Mouse (Mus musculus): ENCODE data around the gene Schip1. TPM values are rescaled to one million over a fixed set of nuclear protein-coding genes. Genes with fewer than 3 reads are reported as not detected.

Gene Schip1
- polyA plus RNA-seq, 1 experiment from 2014 or later = 43.8 TPM

GRCm38 (mm10) chr3:68525361-68525878 is 460.8 kb downstream of the Schip1 start:
- Histone ChIP-seq H3K4me1 (ENCODE audit: insufficient read depth) (no peaks in the 10 kb centered on the region), H3K4me2 (no peak overlapping the region), H3K27ac (ENCODE audit: low read depth) (no peak overlapping the region), H3K9me3 (ENCODE audit: low read depth, low read length) (no peaks in the 10 kb centered on the region), H3K4me3 (ENCODE audit: low read depth, low read length) (no peak overlapping the region), H3K36me3 (ENCODE audit: insufficient read depth) (no peaks in the 10 kb centered on the region), H3K9ac (no peak overlapping the region), H3K27me3 (ENCODE audit: insufficient read depth, low read length) (no peaks in the 10 kb centered on the region)
- DNase-seq = no peak
- 83% methylated on average over 10 of the region's 10 CpGs for WGBS
- ATAC-seq (ENCODE audit: insufficient read depth) = no peak
- no peak for TF ChIP-seq CTCF (IDR thresholded peaks at IDR 0.05; ENCODE audit: low read depth)

GRCm38 (mm10) chr3:68526416-68526815 is 461.8 kb downstream of the Schip1 start:
- H3K9ac ChIP-seq = no peak overlapping the region

GRCm38 (mm10) chr3:68527182-68527581 is 462.6 kb downstream of the Schip1 start:
- ATAC-seq (ENCODE audit: insufficient read depth) = no peak
- Histone ChIP-seq H3K9me3 (ENCODE audit: low read depth, low read length) (no peaks in the 10 kb centered on the region), H3K4me1 (ENCODE audit: insufficient read depth) (no peaks in the 10 kb centered on the region), H3K27me3 (ENCODE audit: insufficient read depth, low read length) (no peaks in the 10 kb centered on the region), H3K9ac (no peak overlapping the region), H3K27ac (ENCODE audit: low read depth) (no peak overlapping the region), H3K4me3 (ENCODE audit: low read depth, low read length) (no peak overlapping the region), H3K4me2 (no peak overlapping the region), H3K36me3 (ENCODE audit: insufficient read depth) (no peaks in the 10 kb centered on the region)
- DNase-seq = no peak
- no peak for TF ChIP-seq CTCF (IDR thresholded peaks at IDR 0.05; ENCODE audit: low read depth)
- 52% methylated on average over 4 of the region's 4 CpGs for WGBS

More at GRCm38 (mm10) chr3:68526416-68526815, 461.8 kb downstream of the Schip1 start:
- H3K36me3 ChIP-seq (ENCODE audit: insufficient read depth) = no peaks in the 10 kb centered on the region
- H3K9me3 ChIP-seq (ENCODE audit: low read depth, low read length) = no peaks in the 10 kb centered on the region
- 47% methylated on average over 4 of the region's 4 CpGs for WGBS
- H3K4me1 ChIP-seq (ENCODE audit: insufficient read depth) = no peaks in the 10 kb centered on the region
- no peaks in the 10 kb centered on the region for H3K27me3 ChIP-seq (ENCODE audit: insufficient read depth, low read length)
- H3K4me3 ChIP-seq (ENCODE audit: low read depth, low read length) = no peak overlapping the region
- ATAC-seq (ENCODE audit: insufficient read depth) (no peak), DNase-seq (no peak)
- no peak overlapping the region for H3K27ac ChIP-seq (ENCODE audit: low read depth)
- no peak overlapping the region for H3K4me2 ChIP-seq
- TF ChIP-seq CTCF (IDR thresholded peaks at IDR 0.05; ENCODE audit: low read depth) = no peak

- Histone ChIP-seq H3K4me2 (no peak overlapping the region), H3K27me3 (ENCODE audit: insufficient read depth, low read length) (no peaks in the 10 kb centered on the region), H3K4me1 (ENCODE audit: insufficient read depth) (0 out of 2 replicates have a peak, but pooled peaks cover 10% of the 10 kb centered on the region), H3K27ac (ENCODE audit: low read depth) (no peak overlapping the region), H3K36me3 (ENCODE audit: insufficient read depth) (no peaks in the 10 kb centered on the region), H3K9me3 (ENCODE audit: low read depth, low read length) (no peaks in the 10 kb centered on the region), H3K9ac (no peak overlapping the region), H3K4me3 (ENCODE audit: low read depth, low read length) (no peak overlapping the region)
- WGBS = 89% methylated on average over 4 of the region's 4 CpGs
- DNase-seq = no peak
- TF ChIP-seq CTCF (IDR thresholded peaks at IDR 0.05; ENCODE audit: low read depth) = no peak
- ATAC-seq (ENCODE audit: insufficient read depth) = no peak
Observed at GRCm38 (mm10) chr3:68531908-68532307, 467.3 kb downstream of the Schip1 start.

- H3K9ac ChIP-seq = no peak overlapping the region
- ATAC-seq (ENCODE audit: insufficient read depth) = peak; percentile 81
- DNase-seq = peak; percentile 67
- H3K4me3 ChIP-seq (ENCODE audit: low read depth, low read length) = no peak overlapping the region
- H3K4me1 ChIP-seq (ENCODE audit: insufficient read depth) = 0 out of 2 replicates have a peak, but pooled peaks cover 10% of the 10 kb centered on the region
- H3K27me3 ChIP-seq (ENCODE audit: insufficient read depth, low read length) = no peaks in the 10 kb centered on the region
- H3K27ac ChIP-seq (ENCODE audit: low read depth) = peak overlapping the region; percentile 91
- H3K9me3 ChIP-seq (ENCODE audit: low read depth, low read length) = no peaks in the 10 kb centered on the region
- H3K4me2 ChIP-seq = no peak overlapping the region
- H3K36me3 ChIP-seq (ENCODE audit: insufficient read depth) = no peaks in the 10 kb centered on the region
- 21% methylated on average over 5 of the region's 7 CpGs for WGBS
- TF ChIP-seq CTCF (IDR thresholded peaks at IDR 0.05; ENCODE audit: low read depth) = no peak
Observed at GRCm38 (mm10) chr3:68534571-68535051, 470.0 kb downstream of the Schip1 start.

GRCm38 (mm10) chr3:68535160-68535728 is 470.6 kb downstream of the Schip1 start:
- no peak overlapping the region for H3K4me2 ChIP-seq
- DNase-seq (peak; percentile 33), ATAC-seq (ENCODE audit: insufficient read depth) (peak; percentile 45; the same call in 1 of the 2 replicates)
- 63% methylated on average over 7 of the region's 7 CpGs for WGBS
- TF ChIP-seq CTCF (IDR thresholded peaks at IDR 0.05; ENCODE audit: low read depth) = no peak
- 0 out of 2 replicates have a peak, but pooled peaks cover 10% of the 10 kb centered on the region for H3K4me1 ChIP-seq (ENCODE audit: insufficient read depth)
- H3K27me3 ChIP-seq (ENCODE audit: insufficient read depth, low read length) = no peaks in the 10 kb centered on the region
- H3K9me3 ChIP-seq (ENCODE audit: low read depth, low read length) = no peaks in the 10 kb centered on the region
- H3K36me3 ChIP-seq (ENCODE audit: insufficient read depth) = no peaks in the 10 kb centered on the region
- no peak overlapping the region for H3K9ac ChIP-seq
- peak overlapping the region; percentile 91 for H3K27ac ChIP-seq (ENCODE audit: low read depth)
- no peak overlapping the region for H3K4me3 ChIP-seq (ENCODE audit: low read depth, low read length)

GRCm38 (mm10) chr3:68536071-68536470 is 471.5 kb downstream of the Schip1 start:
- no peak for ATAC-seq (ENCODE audit: insufficient read depth)
- Histone ChIP-seq H3K9ac (no peak overlapping the region), H3K4me2 (no peak overlapping the region), H3K27ac (ENCODE audit: low read depth) (no peak overlapping the region), H3K4me1 (ENCODE audit: insufficient read depth) (0 out of 2 replicates have a peak, but pooled peaks cover 10% of the 10 kb centered on the region), H3K27me3 (ENCODE audit: insufficient read depth, low read length) (no peaks in the 10 kb centered on the region), H3K9me3 (ENCODE audit: low read depth, low read length) (no peaks in the 10 kb centered on the region), H3K4me3 (ENCODE audit: low read depth, low read length) (no peak overlapping the region), H3K36me3 (ENCODE audit: insufficient read depth) (no peaks in the 10 kb centered on the region)
- no peak for TF ChIP-seq CTCF (IDR thresholded peaks at IDR 0.05; ENCODE audit: low read depth)
- 42% methylated on average over 3 of the region's 3 CpGs for WGBS
- DNase-seq = no peak

Measured in lung, embryonic 14.5 days (tissue).